Mouse (Mus musculus): ENCODE results near the gene Cd22.
"Not testable (repeated sequence)": the region's sequence is repeated elsewhere in the genome, so short reads cannot be mapped to it uniquely, and the experiment has no call there.

Gene Cd22

DNA sequence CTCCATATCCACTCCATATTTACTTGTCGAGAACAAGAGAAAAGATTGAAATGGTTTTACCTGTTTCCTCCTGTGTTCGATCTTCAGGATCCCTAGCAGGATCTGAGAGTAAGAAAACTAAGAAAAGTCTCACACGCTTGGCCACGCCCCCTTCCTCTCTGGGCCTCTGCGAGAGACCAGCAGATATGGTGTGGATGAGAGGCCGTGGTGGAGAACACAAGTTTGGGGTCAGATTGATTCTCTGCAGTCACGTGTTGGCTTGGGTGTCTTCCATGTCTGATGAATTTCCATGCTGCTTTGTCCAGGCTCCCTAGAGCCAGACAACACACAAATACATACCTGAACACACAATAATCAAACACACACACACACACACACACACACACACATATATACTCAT is at the start of gene Cd22:
Cd22 (minus strand) TSS at position 167 of the 400 bp plus-strand sequence.
- no peak for ATAC-seq (ENCODE audit: insufficient number of reproducible peaks, low FRiP score, low TSS enrichment)

DNA sequence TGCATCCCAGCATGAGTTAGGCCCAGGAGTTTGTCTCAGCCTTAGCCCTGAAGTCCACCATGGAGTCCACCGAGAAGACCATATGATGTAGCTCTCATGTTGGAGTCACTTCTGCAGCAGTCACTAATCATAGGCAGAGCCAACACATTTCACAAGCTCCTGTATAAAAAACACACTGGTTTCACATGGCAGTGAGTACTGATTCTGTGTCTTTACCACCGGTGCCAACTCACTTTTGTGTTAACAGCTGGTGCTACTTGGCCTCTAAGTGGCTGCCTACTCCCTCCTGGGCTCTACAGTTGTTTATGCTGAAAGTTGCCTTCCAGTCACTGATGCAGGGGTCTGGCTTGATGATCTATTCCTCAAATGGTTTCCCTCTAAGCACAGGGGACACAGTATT is 44.4 kb upstream of the Cd22 start, which contains the start of gene Hamp2:
Hamp2 (minus strand) TSS at position 101 of the 400 bp plus-strand sequence.
- not testable (repeated sequence) for ATAC-seq (ENCODE audit: insufficient number of reproducible peaks, low FRiP score, low TSS enrichment)

DNA sequence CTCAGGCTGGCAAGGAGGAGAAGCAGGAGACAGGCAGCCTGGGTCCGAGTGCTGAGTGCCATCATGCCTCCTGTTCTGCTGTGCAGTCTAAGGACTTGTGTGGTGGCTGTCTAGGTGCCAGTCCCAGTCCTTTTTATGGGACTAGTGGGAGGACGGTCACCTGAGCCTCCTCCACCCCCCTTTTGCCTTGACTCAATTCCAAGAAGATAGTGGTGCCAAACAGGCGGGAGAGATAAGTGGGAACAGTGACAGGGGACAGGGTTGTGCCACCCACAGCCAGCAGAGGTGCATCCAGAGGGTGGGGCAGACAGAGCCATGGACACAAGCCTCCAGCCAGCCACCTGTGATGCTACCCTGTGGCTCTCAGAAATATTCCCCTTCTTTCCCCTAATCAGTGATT is 43.9 kb upstream of the Cd22 start:
- ATAC-seq (ENCODE audit: insufficient number of reproducible peaks, low FRiP score, low TSS enrichment): no peak

DNA sequence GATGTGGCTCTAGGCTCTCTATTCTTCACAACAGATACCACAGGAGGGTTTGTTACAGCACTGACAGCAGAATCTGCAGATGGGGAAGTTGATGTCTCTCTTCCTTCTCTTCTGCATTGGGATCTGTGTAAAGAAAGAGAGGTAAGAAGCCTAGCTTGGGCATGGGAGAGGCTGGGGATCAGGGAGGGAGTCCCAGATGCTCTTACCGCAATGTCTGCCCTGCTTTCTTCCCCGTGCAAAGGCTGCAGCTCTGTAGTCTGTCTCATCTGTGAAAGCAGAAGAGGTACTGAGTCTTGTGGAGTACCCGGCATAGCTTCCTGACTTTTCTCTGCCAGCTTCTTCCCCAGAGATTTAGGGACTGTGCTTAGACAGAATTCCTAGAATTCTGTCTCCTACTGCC is 42.3 kb upstream of the Cd22 start:
- ATAC-seq (ENCODE audit: insufficient number of reproducible peaks, low FRiP score, low TSS enrichment): not testable (repeated sequence)

DNA sequence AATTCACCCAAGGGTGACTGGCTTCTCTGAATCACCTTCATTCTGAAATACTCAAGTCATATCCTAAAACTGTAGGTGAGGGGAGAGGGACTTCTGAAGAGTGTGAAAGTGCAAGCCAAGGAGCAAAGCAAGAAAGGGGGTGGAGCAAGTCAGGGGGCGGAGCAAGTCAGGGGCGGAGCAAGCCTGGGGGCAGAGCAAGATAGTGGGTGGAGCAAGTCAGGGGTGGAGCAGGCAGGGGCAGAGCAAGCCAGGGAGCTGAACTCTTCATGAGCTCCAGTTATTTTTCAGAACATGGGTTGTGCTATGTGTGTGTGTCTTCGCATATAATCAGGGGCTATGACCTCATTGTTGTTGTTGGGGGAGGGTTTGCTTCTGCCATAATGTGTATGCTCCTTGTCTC is 40.1 kb upstream of the Cd22 start:
- ATAC-seq (ENCODE audit: insufficient number of reproducible peaks, low FRiP score, low TSS enrichment): no peak

DNA sequence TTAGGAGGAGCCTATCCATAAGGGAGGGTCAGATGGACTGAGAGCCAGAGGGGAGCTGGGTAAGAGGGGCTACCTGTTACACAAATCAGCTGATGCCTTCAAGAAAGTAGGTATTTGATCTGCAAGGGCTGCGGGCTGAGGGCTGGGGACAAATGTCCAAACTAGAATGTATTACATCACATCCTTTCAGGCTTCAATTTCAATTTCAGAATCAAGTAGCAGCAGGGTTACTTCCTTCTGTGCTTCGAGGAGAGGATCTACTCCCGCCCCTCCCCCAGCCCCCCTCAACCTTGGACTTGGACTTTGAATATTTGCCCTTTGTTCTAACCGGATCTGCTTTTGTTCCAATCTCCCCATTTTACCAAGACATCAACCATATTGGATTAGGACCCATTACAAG is 37.1 kb upstream of the Cd22 start:
- no peak for ATAC-seq (ENCODE audit: insufficient number of reproducible peaks, low FRiP score, low TSS enrichment)

DNA sequence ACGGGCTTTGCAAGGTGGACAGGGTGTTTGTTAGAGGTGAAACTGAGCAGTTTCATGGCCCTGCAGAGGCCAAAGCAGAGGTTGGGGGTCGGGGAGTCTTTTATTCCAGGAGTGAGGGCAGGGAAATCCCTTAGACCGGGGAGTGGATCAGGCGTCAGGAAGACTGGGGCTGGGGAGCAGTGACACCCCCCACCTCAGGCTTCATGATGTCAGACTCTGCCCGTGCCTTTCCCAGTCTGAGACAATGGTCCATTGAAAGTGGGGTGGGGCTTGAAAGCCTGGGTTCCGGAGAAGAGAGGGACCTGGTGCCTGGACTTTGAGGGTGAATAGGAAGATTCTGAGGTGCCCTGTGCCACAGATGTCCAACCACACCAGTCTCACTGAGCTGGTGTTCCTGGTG is 36.6 kb upstream of the Cd22 start:
- no peak for ATAC-seq (ENCODE audit: insufficient number of reproducible peaks, low FRiP score, low TSS enrichment)

DNA sequence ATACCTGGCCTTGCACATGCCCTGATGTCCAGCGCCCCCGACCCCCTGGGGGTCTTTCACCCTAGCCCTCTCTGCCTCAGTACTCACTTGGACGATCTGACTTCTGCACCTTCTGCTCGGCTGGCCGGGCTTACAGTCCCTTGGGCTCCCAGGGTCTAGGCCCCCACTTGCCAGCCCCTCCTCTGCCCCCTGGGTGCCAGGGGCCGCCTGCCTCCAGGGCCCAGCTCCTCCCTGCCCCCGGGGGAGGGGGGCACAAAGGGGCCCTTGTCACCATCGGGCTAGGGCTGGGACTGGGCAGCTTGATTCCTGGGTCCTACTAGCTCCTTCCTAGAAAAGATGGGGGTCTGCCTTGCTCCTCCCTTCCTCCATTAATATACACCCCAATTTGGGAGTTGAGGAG is 34.6 kb upstream of the Cd22 start, which contains the start of gene Mag:
Mag (minus strand) TSS at position 142 of the 400 bp plus-strand sequence.
- no peak for ATAC-seq (ENCODE audit: insufficient number of reproducible peaks, low FRiP score, low TSS enrichment)

DNA sequence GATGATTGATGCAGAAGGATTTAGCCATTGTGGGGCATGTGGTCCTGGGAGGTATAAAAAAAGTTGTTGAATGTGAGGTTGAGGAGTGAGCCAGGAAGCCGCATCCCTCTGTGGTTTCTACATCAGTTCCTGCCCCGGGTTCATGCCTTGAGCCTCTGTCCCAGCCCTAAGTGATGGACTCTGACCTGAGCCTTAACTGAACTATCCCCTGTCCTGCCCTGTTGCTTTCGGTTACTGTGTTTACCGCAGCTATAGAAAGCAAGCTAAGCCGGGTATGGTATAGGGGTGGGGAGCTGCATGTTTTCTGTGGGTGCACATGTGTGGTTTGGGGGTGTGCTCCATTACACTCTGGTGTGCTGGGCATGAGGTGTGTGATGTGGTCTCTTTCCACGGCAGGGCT is 29.6 kb upstream of the Cd22 start:
- ATAC-seq (ENCODE audit: insufficient number of reproducible peaks, low FRiP score, low TSS enrichment): no peak

DNA sequence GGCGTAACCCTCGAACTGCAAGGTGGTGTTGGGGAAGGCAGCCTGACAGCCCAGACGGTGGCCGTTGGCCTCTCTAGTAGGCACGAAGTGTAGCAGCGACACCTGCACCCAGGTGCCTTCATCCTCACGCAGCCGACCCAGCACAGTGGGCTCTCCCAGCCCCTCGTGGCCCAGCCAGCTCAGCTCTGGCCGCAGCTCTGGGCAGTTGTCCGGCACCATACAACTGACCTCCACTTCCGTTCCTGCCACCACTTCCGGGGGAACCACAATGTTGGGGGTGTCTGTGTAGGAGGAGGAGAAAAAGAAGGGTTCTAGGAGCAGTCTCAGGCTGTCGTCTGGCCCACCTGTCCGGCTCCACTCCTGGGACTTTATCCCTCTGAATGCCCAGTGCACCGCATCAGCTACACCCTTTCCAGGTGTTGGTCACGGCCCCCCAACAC is 28.9 kb upstream of the Cd22 start:
- no peak for ATAC-seq (ENCODE audit: insufficient number of reproducible peaks, low FRiP score, low TSS enrichment)

DNA sequence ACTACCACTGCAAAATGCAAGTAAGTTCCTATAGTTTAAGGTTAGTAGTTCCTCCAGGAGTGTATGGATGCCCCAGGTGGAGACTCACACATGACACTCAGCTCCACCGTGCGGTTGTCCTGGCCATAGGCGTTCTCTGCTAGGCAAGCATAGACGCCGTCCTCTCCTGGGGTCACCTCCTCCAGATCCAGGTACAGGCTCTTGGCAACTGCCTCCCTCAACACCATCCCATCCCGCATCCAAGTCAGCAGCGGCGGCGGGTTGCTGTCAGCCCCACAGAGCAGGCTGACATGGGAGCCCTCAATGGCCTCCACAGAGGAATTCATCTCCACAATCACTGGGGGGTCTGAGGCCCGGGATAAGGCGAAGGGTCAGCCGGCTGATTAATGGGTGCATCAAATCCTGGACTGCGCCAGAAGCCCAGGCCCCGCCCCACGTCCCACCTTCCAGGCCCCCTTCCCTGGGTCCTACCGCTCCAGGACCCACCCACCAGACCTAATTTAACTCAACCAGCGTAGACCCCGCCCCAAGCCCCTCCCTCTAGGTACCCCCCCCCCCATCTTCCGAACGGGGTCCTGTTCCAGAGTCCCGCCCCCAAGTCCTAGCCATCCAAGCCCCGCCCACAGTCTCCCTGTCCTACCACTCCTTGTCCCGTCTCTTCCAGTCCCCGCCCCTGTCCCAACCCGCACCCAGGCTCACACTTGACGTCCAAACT is 28.3 kb upstream of the Cd22 start:
- no peak for ATAC-seq (ENCODE audit: insufficient number of reproducible peaks, low FRiP score, low TSS enrichment)

DNA sequence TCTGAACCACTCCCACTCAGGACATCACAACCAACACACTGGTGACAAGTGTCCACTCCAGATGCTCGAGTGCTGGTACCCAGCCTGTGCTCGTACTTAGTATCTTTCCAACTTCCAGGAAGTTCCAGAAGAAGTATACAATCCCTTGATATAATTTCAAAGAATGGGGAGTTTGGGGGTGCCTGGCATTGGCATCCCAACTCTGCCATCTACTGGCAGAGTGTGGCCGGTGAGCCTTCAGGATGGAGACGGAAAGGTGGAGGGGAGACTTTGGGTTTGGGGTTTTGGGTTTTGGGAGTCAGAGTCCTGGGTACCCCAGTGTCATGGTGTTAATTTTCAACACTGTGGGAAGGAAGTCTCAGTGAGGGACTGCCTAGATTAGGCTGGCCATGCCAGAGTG is 23.9 kb upstream of the Cd22 start:
- no peak for ATAC-seq (ENCODE audit: insufficient number of reproducible peaks, low FRiP score, low TSS enrichment)

DNA sequence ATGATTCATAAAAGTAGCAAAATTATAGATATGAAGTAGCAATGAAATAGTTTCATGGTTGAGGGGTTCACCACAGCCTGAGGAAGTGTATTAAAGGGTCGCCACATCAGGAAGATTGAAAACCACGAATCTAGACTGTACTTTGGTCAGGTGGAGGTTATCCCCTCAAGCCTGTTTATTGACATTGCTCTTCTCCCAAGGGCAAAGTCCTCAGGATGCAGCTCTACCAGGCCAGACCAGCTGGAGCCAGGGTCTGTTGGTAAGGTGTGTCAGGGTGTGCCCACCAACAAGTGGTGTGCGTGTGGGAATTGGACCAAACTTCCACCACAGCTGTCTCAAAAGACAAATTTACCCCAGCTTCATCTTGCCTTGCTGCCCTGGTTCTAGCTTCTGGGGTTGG is 15.1 kb upstream of the Cd22 start:
- no peak for ATAC-seq (ENCODE audit: insufficient number of reproducible peaks, low FRiP score, low TSS enrichment)

DNA sequence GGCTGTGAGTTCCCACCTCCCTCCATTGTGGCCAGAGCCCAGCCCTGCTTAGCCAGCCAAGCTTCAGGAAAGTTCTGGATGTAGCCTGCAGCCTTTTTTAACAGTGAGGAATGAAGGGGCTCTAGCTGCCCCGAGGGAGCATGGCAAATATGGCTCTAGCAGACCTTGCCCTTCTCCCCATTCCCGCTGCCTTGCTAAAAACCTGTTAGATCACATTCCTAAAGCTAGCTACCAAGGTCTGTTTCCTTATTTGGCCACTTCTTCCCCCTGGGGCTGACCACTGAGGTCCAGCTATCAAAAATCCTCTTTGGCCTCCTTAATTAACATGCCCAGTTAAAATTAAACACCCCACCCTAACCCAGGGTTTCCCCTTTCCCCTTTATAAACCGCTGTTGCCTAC is 12.4 kb upstream of the Cd22 start:
- no peak for ATAC-seq (ENCODE audit: insufficient number of reproducible peaks, low FRiP score, low TSS enrichment)

DNA sequence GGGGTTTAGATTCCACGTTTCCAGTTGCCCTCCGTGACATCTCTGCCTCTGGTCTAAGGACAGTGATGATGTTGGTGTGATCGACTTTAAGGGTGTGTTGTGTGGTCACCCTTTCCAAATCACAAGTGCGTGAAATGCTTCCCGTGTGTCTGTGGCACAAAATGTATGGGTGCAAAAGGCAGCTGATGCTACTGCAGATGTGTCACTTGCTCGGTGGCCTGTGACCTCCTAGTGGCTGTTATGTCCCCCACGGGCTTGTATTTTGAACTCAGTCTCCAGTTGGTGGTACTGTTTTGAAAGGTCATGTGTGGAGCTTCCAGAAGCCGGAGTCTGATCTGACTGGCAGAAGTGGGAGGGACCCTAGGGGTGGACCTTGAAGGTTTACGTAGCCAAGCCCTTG is 11.6 kb upstream of the Cd22 start:
- no peak for ATAC-seq (ENCODE audit: insufficient number of reproducible peaks, low FRiP score, low TSS enrichment)

DNA sequence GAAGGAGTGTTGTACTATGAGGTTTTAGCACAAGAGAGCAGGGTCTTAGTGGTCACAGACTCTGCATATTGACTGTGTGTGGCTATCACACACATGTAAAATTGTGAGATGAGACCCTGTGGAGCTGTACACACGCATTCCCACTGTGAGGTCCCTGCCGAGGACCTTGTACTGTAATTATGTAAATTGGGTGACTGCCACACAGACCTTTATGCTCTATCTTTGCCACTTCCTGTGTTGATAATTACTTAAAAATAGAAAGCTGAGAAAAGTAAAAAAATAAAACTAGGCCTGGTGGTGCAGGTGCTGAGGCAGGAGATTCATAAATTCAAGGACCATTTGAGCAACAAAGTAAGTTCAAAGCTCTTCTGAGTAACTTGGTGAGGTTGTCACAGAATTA is 10.5 kb upstream of the Cd22 start:
- no peak for ATAC-seq (ENCODE audit: insufficient number of reproducible peaks, low FRiP score, low TSS enrichment)

DNA sequence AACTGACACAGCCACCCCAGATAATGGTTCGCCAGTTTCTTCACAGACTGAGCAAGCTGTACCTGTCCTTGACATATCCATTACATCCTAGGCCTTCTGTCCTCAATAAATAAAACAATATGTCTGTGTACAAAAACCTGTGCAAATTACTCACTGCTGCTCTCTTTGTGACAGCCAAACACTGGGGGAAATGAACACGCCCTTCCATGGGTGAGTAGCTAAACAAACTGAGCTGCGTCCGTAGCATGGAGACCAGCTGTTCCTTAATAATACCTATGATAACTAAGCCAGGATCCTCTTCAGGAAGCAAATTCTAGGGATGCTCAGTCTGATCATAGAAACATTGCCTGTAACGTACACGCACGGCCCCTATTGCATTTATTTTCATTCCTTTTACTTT is 8.6 kb upstream of the Cd22 start:
- ATAC-seq (ENCODE audit: insufficient number of reproducible peaks, low FRiP score, low TSS enrichment): no peak

DNA sequence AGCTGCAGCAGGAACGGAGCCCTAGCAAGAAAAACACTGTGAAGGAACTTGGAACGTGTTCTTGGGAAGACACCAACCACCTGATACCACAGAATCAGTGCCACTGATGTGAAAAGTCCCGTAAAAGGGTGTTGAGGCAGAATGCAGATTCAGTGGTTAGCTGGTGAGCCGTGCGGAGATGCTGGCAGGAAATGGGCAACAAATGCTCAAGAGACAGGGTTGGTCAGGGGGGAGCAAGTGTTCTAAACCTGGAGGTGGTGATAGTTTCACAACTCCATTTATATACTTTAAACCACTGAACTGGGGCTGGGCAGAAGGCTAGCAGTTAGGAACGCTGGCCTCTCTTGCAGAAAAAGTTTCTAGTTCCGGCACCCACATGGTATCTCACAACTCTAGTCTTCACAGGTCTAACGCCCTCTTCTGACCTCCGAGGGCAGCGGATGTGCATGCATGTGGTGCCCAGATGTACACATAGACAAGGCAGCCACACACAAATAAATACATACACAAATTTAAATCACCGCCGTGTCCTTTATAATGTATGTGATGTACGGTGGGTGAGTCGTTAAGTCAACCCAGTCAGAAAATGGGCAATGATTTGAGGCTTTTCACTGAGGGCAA is 7.5 kb upstream of the Cd22 start:
- ATAC-seq (ENCODE audit: insufficient number of reproducible peaks, low FRiP score, low TSS enrichment): no peak

DNA sequence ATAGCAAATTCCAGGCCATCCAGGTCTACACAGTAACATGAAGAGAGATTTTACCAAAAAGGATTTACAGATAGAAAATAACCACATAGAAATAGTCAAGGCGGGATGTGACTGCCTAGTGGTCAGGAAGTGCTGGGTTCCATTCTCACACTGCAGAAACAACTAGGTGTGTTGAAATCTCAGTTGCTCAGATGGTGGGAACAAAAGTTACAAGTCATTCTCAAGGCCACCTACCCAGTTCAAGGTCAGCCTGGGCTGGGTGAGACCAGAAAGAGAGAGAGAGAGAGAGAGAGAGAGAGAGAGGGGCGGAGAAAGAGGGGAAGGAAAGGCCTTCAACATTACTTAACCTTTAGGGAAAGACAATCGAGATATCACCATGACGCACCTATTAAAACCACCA is 6.7 kb upstream of the Cd22 start:
- no peak for ATAC-seq (ENCODE audit: insufficient number of reproducible peaks, low FRiP score, low TSS enrichment)

DNA sequence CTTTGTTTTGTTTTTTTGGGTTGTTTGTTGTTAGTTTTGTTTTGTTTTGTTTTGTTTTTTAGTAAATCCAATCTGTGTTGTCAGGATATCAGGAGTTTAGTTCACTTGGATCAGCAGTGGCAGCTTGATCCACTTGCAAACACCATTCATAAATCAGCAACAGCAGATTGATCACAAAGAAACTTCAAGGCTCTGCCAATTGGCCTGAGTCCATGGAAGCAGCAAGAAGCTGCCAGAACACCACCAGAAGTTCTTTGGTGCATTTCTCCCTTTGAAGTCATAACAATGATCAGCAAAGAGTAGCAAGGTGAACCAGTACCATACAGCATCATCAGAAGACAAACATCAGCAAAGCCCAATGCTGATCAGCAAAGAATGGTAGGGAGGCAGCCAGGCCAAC is 3.9 kb upstream of the Cd22 start:
- ATAC-seq (ENCODE audit: insufficient number of reproducible peaks, low FRiP score, low TSS enrichment): no peak

DNA sequence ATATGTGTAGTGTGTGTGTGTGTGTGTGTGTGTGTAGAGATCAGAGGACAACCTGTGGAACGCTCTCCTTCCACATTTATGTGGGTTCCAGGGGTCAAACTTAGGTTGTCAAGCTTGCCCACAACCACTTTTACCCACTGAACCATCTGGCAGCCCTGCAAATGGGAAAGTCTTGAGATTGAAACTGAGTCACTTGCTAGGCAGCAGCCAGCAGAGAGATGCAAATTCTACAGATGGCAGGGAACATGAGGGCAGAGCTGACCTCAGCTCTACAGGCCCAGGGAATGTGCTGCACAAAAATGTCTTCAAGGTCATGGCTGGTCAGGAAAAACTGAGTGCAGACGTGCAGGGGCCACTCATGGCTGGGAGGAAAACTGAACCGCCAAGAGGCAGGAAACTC is 1.2 kb upstream of the Cd22 start:
- ATAC-seq (ENCODE audit: insufficient number of reproducible peaks, low FRiP score, low TSS enrichment): no peak

DNA sequence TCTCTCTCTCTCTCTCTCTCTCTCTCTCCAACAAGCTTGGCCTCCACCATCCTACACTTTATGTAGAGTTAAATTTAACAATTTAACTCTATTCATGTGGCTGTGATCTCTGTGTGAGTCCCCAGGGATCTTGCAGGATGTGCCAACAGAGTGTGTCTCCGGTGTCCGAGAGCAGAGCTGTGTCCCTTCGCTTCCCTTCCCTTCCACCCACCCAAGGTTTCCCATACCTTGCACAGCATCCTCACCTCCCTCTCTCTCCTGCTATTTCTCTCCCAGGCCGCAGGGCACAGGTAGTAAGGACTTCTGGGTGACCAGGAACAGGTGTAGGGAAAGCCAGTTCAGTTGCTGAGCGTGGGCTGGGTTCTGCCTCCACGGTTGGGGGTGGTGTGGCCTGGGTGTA is 1.2 kb downstream of the Cd22 start:
- no peak for ATAC-seq (ENCODE audit: insufficient number of reproducible peaks, low FRiP score, low TSS enrichment)
